Comparison of ENCODE assay signal across 27 mouse cellular contexts in the genomic region with DNA sequence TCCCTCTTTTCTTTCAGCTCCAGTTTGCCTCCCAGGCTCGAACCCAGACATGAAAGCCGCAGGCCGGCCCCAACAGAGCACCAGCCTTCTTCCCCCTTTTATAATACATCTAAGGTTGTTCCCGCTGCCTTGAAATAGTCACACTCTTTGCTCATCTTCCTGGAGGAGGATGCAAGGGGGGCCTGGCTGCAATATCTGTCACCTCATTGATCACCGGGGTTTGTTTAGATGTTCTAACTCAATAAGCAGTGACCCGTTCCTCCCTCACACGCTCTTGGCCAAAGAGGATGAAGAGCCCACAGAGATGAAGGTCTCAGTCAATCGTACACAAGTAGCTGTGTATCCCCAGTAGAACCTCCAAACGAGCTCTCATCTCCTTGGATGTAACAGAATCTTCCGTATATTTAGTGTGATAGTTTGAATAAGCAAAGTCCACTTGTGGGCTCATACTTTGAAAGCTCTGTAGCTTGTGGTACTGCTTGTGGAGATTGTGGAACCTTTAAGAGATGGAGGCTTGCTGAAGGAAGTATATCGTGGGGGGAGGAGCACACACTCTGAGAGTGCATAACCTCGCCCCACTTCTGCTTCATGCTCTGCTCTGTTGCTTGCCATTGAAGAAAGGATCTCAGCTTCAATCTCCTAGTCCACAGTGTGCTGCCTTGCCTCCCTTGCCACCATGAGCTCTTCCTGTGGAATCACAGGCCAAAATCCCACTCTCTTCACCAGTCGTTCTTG. TPM values are rescaled to one million over a fixed set of nuclear protein-coding genes. Genes with fewer than 3 reads are reported as not detected.
DNase-seq lines count a peak whose midpoint lies in the region; ATAC-seq lines count a peak whose summit lies in the region.
"Had no signal": no experiment of that assay in that cellular context is flagged by ENCODE, and none has a peak within 500 bp of the region (broad histone marks: within the 10 kb centered on the region; RNA-seq: fewer than 3 reads in every experiment).

No protein-coding gene starts in this region.

- H3K4me1 ChIP-seq in heart, embryonic 13.5 days = peaks cover 17% of the 10 kb centered on the region
- peaks cover 13% of the 10 kb centered on the region for H3K4me1 ChIP-seq in lung, embryonic 15.5 days
- H3K4me1 ChIP-seq in intestine, embryonic 15.5 days (replicated peaks) = no peaks in the 10 kb centered on the region
- H3K4me1 ChIP-seq: forebrain, embryonic 13.5 days; hindbrain, embryonic 13.5 days had no signal

- H3K9ac ChIP-seq in heart, embryonic 13.5 days = no peak overlapping the region
- no peak overlapping the region for H3K9ac ChIP-seq in lung, embryonic 15.5 days
- no peak overlapping the region for H3K9ac ChIP-seq in intestine, embryonic 15.5 days
- H3K9ac ChIP-seq: forebrain, embryonic 13.5 days; hindbrain, embryonic 13.5 days had no signal

- peaks cover 7% of the 10 kb centered on the region for H3K9me3 ChIP-seq in heart, embryonic 13.5 days
- no peaks in the 10 kb centered on the region for H3K9me3 ChIP-seq in lung, embryonic 15.5 days
- no peaks in the 10 kb centered on the region for H3K9me3 ChIP-seq in intestine, embryonic 15.5 days
- H3K9me3 ChIP-seq: forebrain, embryonic 10.5 days; forebrain, embryonic 13.5 days; hindbrain, embryonic 10.5 days; hindbrain, embryonic 13.5 days had no signal

- no peaks in the 10 kb centered on the region for H3K27me3 ChIP-seq in heart, embryonic 13.5 days (replicated peaks)
- H3K27me3 ChIP-seq in lung, embryonic 15.5 days = no peaks in the 10 kb centered on the region
- H3K27me3 ChIP-seq in intestine, embryonic 15.5 days (replicated peaks) = no peaks in the 10 kb centered on the region
- H3K27me3 ChIP-seq: CH12.LX; forebrain, embryonic 13.5 days; hindbrain, embryonic 13.5 days; Patski had no signal

- no peaks in the 10 kb centered on the region for H3K36me3 ChIP-seq in heart, embryonic 13.5 days
- no peaks in the 10 kb centered on the region for H3K36me3 ChIP-seq in lung, embryonic 15.5 days
- no peaks in the 10 kb centered on the region for H3K36me3 ChIP-seq in intestine, embryonic 15.5 days
- H3K36me3 ChIP-seq: forebrain, embryonic 10.5 days; G1E; hindbrain, embryonic 10.5 days; hindbrain, embryonic 13.5 days had no signal

- H3K4me2 ChIP-seq in heart, embryonic 13.5 days = no peak overlapping the region
- no peak overlapping the region for H3K4me2 ChIP-seq in lung, embryonic 15.5 days
- no peak overlapping the region for H3K4me2 ChIP-seq in intestine, embryonic 15.5 days (replicated peaks)
- H3K4me2 ChIP-seq: forebrain, embryonic 13.5 days; hindbrain, embryonic 13.5 days had no signal

- ATAC-seq in heart, embryonic 13.5 days (ENCODE audit: extremely low read depth, insufficient number of reproducible peaks, low FRiP score, low TSS enrichment) = no peak
- peak; percentile 75; the same call in 1 of the 2 replicates for ATAC-seq in lung, embryonic 15.5 days (ENCODE audit: borderline replicate concordance, extremely low read depth, low FRiP score, low TSS enrichment)
- ATAC-seq in intestine, embryonic 15.5 days = no peak
- ATAC-seq: forebrain, embryonic 13.5 days; forebrain, embryonic 16.5 days; hindbrain, embryonic 16.5 days; Patski had no signal

- peak overlapping the region; percentile 70 for H3K27ac ChIP-seq in heart, embryonic 13.5 days (replicated peaks)
- peak overlapping the region; percentile 60 for H3K27ac ChIP-seq in lung, embryonic 15.5 days
- no peak overlapping the region for H3K27ac ChIP-seq in intestine, embryonic 15.5 days
- H3K27ac ChIP-seq: forebrain, embryonic 10.5 days; forebrain, embryonic 13.5 days; gastrocnemius, adult 2 months; hindbrain, embryonic 10.5 days; hindbrain, embryonic 13.5 days had no signal

- H3K4me3 ChIP-seq in heart, embryonic 13.5 days = no peak overlapping the region
- no peak overlapping the region for H3K4me3 ChIP-seq in lung, embryonic 15.5 days
- H3K4me3 ChIP-seq in intestine, embryonic 15.5 days (replicated peaks) = no peak overlapping the region
- H3K4me3 ChIP-seq: forebrain, embryonic 10.5 days; forebrain, embryonic 13.5 days; gastrocnemius, adult 2 months; hindbrain, embryonic 10.5 days; hindbrain, embryonic 13.5 days had no signal

- intact Hi-C loops in heart, postnatal 14 days (cut with DNase I) = no loop called here
- intact Hi-C loops in left cerebral cortex, postnatal 36 days (cut with DNase I) = no loop called here

- WGBS in heart, embryonic 13.5 days = 79% methylated on average over 13 of the region's 13 CpGs
- 44% methylated on average over 13 of the region's 13 CpGs for WGBS in lung, embryonic 15.5 days
- 77% methylated on average over 13 of the region's 13 CpGs for WGBS in intestine, embryonic 15.5 days

- no peak for DNase-seq in heart, postnatal 14 days
- peak; percentile 74 for DNase-seq in lung, postnatal 10 days
- peak; percentile 48 for DNase-seq in lung, postnatal 36 days
- DNase-seq in frontal cortex, adult 2 months (ENCODE audit: extremely low spot score in 1 of 2, low spot score in 1 of 2) = no peak
- DNase-seq in left cerebral cortex, postnatal 36 days (ENCODE audit: low spot score in 2 of 2) = no peak
- DNase-seq: adrenal gland, adult 2 months; adrenal gland, postnatal 14 days; B cell, adult 2 months; cerebellum, adult 11 months; cerebellum, adult 2 months; cerebellum, postnatal 36 days; gastrocnemius, adult 2 months; gastrocnemius, postnatal 14 days; heart, adult 11 months; heart, postnatal 36 days had no signal

RNA-seq across cellular contexts. Expression of a gene that starts 24.8 kb away (rescaled TPM):
- polyA plus RNA-seq in heart, embryonic 13.5 days (2015; fragmentation: Nextera tagmentation; extraction: Ambion mirVana) = 24.5 and 27.3 TPM in 2 replicates
- 100 to 1,000 TPM; 117 to 120 TPM for total RNA-seq in heart, postnatal 14 days (2021)
- polyA plus RNA-seq in lung, embryonic 15.5 days (2015; fragmentation: Nextera tagmentation; extraction: Ambion mirVana) = 13.3 and 14.5 TPM in 2 replicates
- polyA plus RNA-seq in frontal cortex, adult 2 months (2012; rRNA removed) = 6.6 and 10.0 TPM in 2 replicates
- polyA plus RNA-seq in intestine, embryonic 15.5 days (2015; fragmentation: Nextera tagmentation; extraction: Ambion mirVana) = 6.0 and 6.3 TPM in 2 replicates
- 10 to 100 TPM; 14.9 to 20.7 TPM for total RNA-seq in left cerebral cortex, postnatal 36 days (2021)
- polyA plus RNA-seq: G1E, Patski had no signal

RNA-seq across cellular contexts. Expression of a gene that starts 29.3 kb away (rescaled TPM):
- polyA plus RNA-seq in heart, embryonic 13.5 days (2015; fragmentation: Nextera tagmentation; extraction: Ambion mirVana) = 32.4 and 32.6 TPM in 2 replicates
- total RNA-seq in heart, postnatal 14 days (2021) = 10 to 100 TPM; 70.6 to 72.0 TPM
- polyA plus RNA-seq in lung, embryonic 15.5 days (2015; fragmentation: Nextera tagmentation; extraction: Ambion mirVana) = 50.0 and 50.6 TPM in 2 replicates
- polyA plus RNA-seq in frontal cortex, adult 2 months (2012; rRNA removed) = 41.4 and 43.0 TPM in 2 replicates
- 36.9 and 41.3 TPM in 2 replicates for polyA plus RNA-seq in intestine, embryonic 15.5 days (2015; fragmentation: Nextera tagmentation; extraction: Ambion mirVana)
- total RNA-seq in left cerebral cortex, postnatal 36 days (2021) = 100 to 1,000 TPM in 1 of 2 experiments, 10 to 100 TPM in 1; 92.4 to 114 TPM

Comparison
In these comparisons a context has a peak if more than half of its experiments do, and no peak if none do; other contexts are left out.
1. DNase-seq: peak in lung, postnatal 10 days (single experiment) and lung, postnatal 36 days (single experiment); none in heart, postnatal 14 days (0 of 2), frontal cortex, adult 2 months (0 of 2) and left cerebral cortex, postnatal 36 days (0 of 2).